Mouse (Mus musculus) embryonic facial prominence, embryonic 11.5 days (tissue): ENCODE measurements around the gene Ppif. TPM values are rescaled to one million over a fixed set of nuclear protein-coding genes. Genes with fewer than 3 reads are reported as not detected.
A peak's percentile ranks its signal among the peaks of the same experiment; 100 is the strongest.

Source experiments
- ATAC-seq: fragments of 200-750 bp; cut with Nextera tagmentation; replicated peaks from 2 replicates; pipeline ENCODE4 v1.8.0; 2017; ENCODE audit warnings: low read depth; ENCODE audit not compliant: insufficient number of reproducible peaks, low FRiP score, low TSS enrichment
- DNase-seq: peaks from one replicate; pipeline ENCODE4 v3.0.0-alpha.2; 2015; ENCODE audit warnings: low spot score
- H3K27ac ChIP-seq: fragments of 300-500 bp; sonication (generic); replicated peaks from 2 replicates; pipeline ENCODE4 v1.5.1; 2014; ENCODE audit warnings: mild to moderate bottlenecking, low read depth, low read length, control low read depth
- H3K27me3 ChIP-seq: fragments of 300-500 bp; sonication (generic); 2 replicates; pipeline ENCODE4 v1.6.1; 2014; ENCODE audit warnings: mild to moderate bottlenecking, low read length, moderate library complexity, mixed read lengths; ENCODE audit not compliant: control insufficient read depth, insufficient read depth
- H3K36me3 ChIP-seq: fragments of 300-500 bp; sonication (generic); replicated peaks from 2 replicates; pipeline ENCODE4 v1.6.1; 2014; ENCODE audit warnings: low read depth, mild to moderate bottlenecking, low read length, moderate library complexity, mixed read lengths; ENCODE audit not compliant: control insufficient read depth, insufficient read depth
- H3K4me1 ChIP-seq: fragments of 300-500 bp; sonication (generic); 2 replicates; pipeline ENCODE4 v1.6.1; 2014; ENCODE audit warnings: low read length, mixed read lengths; ENCODE audit not compliant: control insufficient read depth, insufficient read depth
- H3K4me2 ChIP-seq: fragments of 300-500 bp; sonication (generic); 2 replicates; pipeline ENCODE4 v1.6.1; 2014; ENCODE audit warnings: low read depth, mild to moderate bottlenecking, control low read depth, low read length, moderate library complexity
- H3K4me3 ChIP-seq: fragments of 300-500 bp; sonication (generic); 2 replicates; pipeline ENCODE4 v1.5.1; 2014; ENCODE audit warnings: low read depth, low read length, control low read depth
- H3K9ac ChIP-seq: fragments of 300-500 bp; sonication (generic); replicated peaks from 2 replicates; pipeline ENCODE4 v1.6.1; 2014; ENCODE audit warnings: mild to moderate bottlenecking, control low read depth, low read length
- H3K9me3 ChIP-seq: fragments of 300-500 bp; sonication (generic); replicated peaks from 2 replicates; pipeline ENCODE4 v1.6.1; 2016; ENCODE audit warnings: mild to moderate bottlenecking, low read length, inconsistent platforms, mixed read lengths; ENCODE audit not compliant: control insufficient read depth
- WGBS: fragments of 180-500 bp; shearing (Covaris S2); extraction: QIAGEN DNeasy Blood & Tissue Kit; methylation state at CpG from one replicate; pipeline ENCODE4 v1.1.7; 2014; 5-methylcytosine and 5-hydroxymethylcytosine counted together
- polyA plus RNA-seq: library from polyadenylated mRNA; unstranded; fragments of >200 nt; fragmentation: Nextera tagmentation; extraction: Ambion mirVana; gene quantifications from 2 replicates; pipeline ENCODE4 v1.2.1, GENCODE M21; 2014

Gene Ppif
- polyA plus RNA-seq, 1 experiment from 2014 or later, result 43.7 TPM

- ATAC-seq (no peak), DNase-seq (peak; percentile 83)
- WGBS, result 17% methylated on average over 13 of the region's 13 CpGs
- Histone ChIP-seq H3K9me3 (no peaks in the 10 kb centered on the region), H3K36me3 (no peaks in the 10 kb centered on the region; the same call in none of the 2 replicates), H3K27ac (peak overlapping the region; percentile 79), H3K4me1 (peaks cover 10% of the 10 kb centered on the region), H3K4me2 (no peak overlapping the region; the same call in 1 of the 2 replicates), H3K9ac (peak overlapping the region; percentile 25; the same call in 1 of the 2 replicates), H3K4me3 (no peak overlapping the region), H3K27me3 (no peaks in the 10 kb centered on the region)
Observed at GRCm38 (mm10) chr14:25749143-25749909, 55.4 kb downstream of the Ppif start.

Other genes with a start within 250 kb of the Ppif start
- gene Zmiz1, start 235.0 kb upstream of the Ppif start, polyA plus RNA-seq, result 27.7 and 34.0 TPM in 2 replicates
- 23.6 and 24.5 TPM in 2 replicates for gene Zcchc24, start 74.9 kb downstream of the Ppif start, polyA plus RNA-seq
- 7.1 and 9.1 TPM in 2 replicates for gene Anxa11, start 148.0 kb downstream of the Ppif start, polyA plus RNA-seq
- not detected in 2 replicates for gene Plac9a, start 208.9 kb downstream of the Ppif start, polyA plus RNA-seq
- 3.5 and 3.6 TPM in 2 replicates for gene Tmem254a, start 233.5 kb downstream of the Ppif start, polyA plus RNA-seq
- 0.46 TPM in 1 of 2 replicates, not detected in the other for gene Cphx1, start 244.2 kb downstream of the Ppif start, polyA plus RNA-seq